Mouse (Mus musculus): ENCODE data around the gene Ndufc1.
"Not testable (repeated sequence)": the region's sequence is repeated elsewhere in the genome, so short reads cannot be mapped to it uniquely, and the experiment has no call there.

Gene Ndufc1

DNA sequence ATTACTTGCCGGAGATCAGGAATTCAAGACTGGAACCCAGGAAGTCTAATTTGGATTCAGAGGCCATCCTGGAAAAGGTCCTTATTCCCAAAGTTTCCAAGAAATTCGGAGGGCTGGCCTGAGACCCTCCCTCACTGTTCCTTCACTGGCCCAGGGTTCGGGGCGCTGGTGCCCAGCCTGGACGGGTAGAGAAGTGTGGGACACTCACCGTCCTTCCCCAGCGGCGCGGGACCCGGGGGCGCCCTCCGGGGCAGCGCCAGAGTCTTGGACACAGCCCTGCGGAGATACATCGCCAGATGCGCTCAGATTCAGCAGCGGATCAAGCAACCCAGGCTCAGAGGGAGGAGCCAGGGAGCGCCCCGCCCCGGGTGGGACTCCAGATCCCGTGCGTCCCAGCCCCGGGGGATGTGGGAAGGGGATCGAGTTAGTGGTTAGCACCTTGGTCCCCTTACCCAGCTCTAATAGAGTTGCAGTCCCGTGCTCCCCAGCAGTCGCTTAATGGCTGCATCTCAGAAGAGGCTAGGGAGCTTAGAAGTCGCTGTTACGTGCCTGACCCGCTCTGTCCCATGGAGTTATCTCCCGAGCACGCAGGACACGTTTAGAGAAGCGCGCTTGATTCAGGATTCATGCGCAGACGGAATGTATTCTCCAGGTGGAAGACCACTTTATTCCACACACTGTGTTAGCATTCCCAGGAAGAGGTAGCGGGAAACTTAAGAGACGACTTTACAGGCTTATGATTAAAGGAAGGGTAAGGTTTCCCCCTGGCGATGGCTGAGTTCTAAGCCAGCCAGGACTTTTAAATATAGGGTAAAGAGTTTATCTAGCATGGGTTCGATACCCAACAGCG lies 12.3 kb downstream of the Ndufc1 start, which contains the start of gene Mgarp:
Mgarp (minus strand) TSS at position 520 of the 850 bp plus-strand sequence.
- peak; percentile 91 for DNase-seq (ENCODE audit: low spot score)

DNA sequence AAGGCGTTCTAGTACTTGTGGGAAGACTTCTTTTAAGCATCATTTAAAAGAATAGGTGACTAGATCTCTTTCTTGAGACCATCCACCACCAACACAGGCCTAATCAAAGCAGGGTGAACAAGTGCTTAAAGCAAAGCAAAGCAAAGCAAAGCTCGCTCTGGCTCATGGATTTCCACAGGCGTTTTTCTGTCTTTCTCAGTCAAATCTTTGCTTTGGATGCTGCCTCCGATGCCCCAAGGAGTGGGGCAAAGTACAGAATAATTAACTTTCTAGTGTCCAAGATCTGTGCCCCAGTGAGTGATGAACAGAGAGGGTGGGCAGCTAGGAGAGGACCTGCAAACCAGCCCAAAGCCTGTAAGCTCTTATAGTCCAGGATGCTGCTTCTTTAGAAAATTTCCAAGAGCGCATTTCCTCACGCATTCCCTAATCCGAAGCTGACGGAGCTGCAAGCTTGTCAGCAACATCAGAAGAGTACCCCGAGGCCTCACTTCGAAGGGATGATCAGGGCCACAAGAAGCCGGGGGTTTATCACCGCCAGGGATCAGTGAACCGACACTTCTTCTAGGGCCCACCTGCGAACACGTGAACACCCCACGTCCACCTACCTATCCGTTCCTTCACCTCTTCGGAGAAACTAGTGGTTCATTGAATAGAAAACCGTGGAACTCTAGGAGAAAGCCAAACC lies 13.2 kb downstream of the Ndufc1 start:
- no peak for DNase-seq (ENCODE audit: low spot score)

DNA sequence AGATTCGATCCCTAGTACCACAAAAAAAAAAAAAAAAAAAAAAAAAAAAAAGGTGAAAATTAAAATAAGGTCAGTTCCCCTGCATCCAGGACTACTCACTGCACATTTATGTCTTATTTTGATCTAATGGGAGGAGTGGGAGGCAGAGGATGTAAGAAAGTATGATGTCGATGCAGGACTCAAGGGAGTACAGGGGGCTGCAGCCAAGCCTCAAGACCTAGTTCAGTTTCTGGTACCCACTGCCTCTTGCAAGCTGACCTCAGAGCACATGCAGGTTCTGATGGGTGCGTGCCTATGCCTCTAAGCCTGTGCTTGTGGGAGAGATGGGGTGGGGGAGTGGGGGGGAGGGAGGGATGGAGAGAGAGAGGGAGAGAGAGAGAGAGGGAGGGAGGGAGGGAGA lies 13.9 kb downstream of the Ndufc1 start:
- DNase-seq (ENCODE audit: low spot score): no peak

DNA sequence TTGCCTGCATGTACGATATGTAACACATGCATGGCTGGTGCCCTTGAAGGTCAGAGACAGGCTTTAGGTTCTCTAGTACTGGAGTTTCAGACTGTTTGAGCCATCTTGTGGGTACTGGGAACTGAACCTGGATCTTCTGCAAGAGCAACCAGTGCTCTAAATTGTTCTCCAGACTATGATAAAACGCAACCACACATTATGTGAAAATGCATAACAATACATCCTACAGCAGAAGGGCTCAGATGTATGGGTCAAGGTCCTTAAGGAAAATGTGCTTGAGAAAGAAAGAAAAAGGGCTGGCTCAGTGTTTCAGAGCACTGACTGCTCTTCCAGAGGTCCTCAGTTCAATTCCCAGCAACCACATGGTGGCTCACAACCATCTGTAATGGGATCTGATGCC lies 15.1 kb downstream of the Ndufc1 start:
- no peak for DNase-seq (ENCODE audit: low spot score)

DNA sequence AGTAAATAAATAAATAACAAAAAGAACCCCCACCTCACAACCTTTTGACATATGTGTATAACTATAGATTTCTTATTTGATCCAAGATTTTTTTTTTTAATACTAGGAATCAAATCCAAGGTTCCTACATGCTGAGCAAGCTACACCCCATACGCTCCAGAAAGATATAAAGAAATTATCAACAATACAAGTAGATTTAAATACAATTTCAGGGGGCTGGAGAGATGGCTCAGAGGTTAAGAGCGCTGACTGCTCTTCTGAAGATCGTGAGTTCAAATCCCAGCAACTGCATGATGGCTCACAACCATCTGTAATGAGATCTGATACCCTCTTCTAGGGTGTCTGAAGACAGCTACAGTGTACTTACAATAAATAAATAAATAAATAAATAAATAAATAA lies 15.8 kb downstream of the Ndufc1 start:
- not testable (repeated sequence) for DNase-seq (ENCODE audit: low spot score)

DNA sequence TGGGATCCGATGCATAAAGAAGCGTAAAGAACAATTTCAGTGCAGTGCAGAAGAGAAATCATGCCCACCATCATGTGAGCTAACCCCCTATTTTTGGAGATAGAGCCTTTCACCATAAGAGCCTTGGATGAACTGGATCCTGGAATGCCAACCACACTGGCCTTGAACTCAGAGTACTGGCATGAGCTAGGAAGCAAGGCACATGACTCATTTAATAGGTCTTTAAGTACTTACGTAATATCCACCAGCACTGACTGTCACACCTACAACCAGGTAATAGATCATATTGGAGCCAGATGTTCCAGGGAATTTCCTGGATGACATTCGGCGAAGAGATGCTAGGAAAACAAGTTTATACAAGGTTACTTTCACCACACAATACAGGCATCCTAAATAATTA lies 17.2 kb downstream of the Ndufc1 start:
- no peak for DNase-seq (ENCODE audit: low spot score)

DNA sequence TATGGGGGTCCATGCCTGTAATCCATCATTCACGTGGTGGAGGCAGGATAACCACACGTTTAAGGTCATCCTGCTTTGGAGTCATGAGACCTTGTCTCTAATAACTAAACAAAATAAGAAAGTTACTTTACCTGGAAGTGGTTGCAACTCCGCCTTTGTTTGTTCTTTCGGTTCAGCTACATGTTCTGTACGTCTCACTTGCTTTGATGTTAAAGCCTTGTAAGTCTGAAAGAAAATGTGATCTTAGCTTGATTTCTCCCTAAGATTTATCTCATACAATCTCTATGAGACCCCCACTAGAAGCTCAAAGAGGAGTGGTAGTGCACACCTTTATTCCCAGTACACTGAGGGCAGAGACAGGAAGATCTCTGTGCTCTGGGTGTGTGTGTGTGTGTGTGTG lies 17.7 kb downstream of the Ndufc1 start:
- no peak for DNase-seq (ENCODE audit: low spot score)

DNA sequence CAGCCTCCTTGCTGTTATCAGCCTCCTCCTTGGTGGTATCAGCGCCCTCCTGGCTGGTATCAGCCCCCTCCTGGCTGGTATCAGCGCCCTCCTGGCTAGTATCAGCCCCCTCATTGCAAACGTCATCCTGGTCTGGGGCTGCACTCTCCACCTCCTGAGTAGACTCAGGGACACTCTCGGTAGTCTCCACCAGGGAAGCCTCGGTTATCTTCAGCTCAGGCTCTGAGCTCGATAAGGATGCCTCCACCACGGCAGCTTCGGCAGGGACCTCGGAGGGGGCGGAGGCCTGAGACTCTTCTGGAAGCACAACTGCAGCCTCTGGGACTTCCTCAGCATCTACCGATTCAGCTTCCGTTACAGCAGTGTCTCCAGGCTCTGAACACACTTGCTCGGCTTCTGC lies 19.9 kb downstream of the Ndufc1 start:
- no peak for DNase-seq (ENCODE audit: low spot score)

DNA sequence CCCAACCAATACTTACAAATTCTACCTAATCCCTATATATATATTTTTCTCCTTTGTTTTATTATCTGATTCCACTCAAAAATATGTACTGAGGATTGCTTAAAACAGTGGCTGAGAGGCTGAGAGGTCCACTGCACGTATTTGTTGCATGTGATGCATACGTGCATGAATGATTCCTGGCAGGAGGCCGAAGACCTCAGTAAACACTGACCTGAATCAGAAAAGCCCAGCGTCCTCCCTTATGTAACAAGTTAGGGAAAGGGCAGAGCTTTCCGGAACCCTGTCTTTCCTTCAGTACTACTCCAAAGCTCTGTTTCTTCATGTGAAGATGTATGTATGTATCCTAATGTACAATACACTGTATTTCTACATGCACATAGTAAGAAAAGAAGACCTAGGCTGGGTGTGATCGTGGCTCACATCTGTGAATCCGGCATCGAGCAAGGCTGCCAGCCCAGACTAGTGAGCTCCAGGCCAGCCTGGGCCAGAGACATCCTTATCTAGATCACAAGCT lies 20.9 kb downstream of the Ndufc1 start:
- no peak for DNase-seq (ENCODE audit: low spot score)

DNA sequence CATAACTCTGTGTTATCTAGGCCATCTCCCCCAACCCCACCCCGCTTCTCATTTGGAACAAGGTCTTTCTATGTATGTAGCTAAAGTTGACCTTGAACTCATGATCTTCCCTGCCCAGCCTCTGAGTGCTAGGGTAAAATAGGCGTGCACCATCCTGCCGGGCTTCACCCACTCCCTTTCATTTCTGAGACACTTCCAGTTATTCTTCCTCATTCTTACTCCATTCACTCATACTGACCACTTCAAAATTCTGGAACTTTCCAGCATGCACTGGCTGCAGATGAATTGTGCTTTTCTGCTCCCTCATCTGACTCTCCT lies 21.7 kb downstream of the Ndufc1 start:
- no peak for DNase-seq (ENCODE audit: low spot score)

DNA sequence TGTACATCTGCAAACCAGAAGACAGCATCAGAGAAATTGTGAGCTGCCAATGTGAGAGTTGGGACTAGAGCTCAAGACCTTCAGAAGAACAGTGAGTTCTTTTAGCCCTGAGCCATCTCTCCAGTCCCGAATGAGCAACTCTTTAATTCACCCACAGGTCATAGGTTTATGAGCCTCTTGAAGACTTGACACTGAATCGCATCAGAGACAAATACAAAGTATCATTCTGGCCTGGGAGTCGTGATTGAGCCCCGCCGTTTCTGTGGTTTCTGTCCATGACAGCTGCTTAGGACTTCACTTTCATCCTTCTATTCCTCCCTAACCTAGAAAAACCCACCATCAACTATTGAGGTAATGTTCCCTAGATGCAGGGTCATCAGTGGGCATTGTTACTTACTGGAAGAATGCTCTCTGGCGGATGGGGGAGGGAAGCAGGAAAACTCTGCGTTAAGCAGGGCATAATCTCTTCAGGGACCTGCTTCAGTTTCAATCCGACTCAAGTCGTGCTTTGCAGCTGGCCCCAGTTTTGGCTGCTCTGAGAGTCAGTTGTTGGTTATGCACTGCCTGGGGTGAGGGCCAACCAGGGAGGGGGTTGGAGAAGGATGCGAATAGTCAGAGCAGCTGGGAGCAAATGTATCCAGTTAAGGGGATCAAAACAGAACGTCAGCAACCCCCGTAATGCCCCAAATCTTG lies 22.2 kb downstream of the Ndufc1 start:
- DNase-seq (ENCODE audit: low spot score): peak; percentile 67

DNA sequence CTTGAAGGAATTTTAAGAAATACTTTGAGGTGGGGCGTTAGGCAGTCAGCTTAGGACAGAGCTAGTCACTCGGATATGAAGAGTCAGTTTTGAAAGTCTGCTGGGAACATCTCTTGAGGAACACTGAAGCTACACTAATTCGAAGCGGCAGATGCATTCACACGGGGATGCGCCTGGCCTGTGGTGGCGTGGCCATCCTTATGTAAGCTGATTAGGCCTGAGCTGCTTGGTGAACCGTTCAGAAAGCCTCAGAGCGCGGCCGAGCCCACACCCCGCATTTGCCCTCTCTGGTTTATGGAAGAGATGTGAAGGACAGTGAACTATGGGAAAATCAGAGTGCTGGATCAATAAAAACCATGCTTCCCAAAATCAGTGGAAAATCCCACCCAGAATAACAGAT lies 25.4 kb downstream of the Ndufc1 start:
- DNase-seq (ENCODE audit: low spot score): no peak

DNA sequence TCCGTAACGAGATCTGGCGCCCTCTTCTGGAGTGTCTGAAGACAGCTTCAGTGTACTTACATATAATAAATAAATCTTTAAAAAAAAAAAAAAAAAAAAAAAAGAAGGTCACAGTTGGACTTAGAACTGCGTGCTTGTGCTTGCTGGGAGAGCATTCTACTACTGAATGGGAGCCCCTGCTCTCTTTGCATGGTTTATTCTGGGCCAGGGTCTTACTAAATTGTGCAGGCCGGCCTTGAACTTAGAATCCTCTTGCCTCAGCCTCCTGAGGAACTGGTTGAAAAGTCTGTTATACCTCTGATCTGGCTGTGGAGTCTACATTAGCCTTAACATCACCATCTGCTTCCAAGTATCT lies 28.2 kb downstream of the Ndufc1 start:
- no peak for DNase-seq (ENCODE audit: low spot score)

DNA sequence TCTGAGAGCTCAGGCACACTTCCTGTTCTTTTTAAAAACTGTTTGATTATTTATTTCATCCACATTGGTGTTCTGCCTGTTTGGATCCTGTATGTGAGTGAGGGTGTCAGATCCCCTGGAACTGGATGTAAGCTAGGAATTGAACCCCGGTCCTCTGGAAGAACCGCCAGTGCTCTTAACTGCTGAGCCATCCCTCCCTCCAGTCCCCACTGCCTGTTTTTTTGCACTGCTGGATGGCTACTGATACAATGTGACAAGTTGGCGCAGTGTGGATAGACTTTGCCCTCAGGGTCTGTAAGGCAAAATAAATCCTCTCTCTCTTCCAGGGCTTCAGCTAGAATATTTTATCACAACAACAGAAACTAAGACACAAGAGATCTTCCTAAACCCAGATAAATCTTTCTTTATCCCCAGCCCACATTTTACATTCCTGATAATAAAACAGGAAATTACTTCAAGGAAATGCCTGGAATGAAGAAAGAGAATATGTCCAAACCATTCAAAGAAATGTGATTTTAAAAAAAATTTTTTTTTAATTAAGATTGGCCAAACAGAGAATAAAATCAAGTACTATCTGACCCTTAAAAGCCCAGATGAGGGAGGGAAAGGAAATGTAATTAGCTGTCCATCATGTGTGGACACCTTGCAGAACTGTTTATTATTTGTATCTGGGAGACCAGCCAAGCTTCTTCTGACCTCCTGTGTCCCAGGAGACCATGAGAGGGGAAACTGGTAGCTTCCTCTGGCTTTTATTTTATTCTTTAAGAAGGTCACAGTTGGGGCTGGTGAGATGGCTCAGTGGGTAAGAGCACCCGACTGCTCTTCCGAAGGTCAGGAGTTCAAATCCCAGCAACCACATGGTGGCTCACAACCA lies 28.8 kb downstream of the Ndufc1 start:
- DNase-seq (ENCODE audit: low spot score): no peak

DNA sequence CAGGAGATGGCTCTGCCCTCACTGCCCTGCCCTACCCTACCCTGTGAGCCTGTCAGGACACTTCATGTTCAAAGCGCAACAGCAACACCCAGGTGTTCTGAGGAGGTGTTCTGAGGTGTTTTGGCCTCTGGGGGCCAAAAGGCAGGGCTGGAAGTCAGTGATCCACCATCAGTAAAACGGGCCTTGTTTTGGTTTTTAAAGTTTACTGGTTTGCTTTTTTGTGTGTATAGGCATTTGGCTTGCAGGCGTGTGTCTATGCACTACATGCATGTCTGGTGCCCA lies 30.2 kb downstream of the Ndufc1 start:
- no peak for DNase-seq (ENCODE audit: low spot score)

DNA sequence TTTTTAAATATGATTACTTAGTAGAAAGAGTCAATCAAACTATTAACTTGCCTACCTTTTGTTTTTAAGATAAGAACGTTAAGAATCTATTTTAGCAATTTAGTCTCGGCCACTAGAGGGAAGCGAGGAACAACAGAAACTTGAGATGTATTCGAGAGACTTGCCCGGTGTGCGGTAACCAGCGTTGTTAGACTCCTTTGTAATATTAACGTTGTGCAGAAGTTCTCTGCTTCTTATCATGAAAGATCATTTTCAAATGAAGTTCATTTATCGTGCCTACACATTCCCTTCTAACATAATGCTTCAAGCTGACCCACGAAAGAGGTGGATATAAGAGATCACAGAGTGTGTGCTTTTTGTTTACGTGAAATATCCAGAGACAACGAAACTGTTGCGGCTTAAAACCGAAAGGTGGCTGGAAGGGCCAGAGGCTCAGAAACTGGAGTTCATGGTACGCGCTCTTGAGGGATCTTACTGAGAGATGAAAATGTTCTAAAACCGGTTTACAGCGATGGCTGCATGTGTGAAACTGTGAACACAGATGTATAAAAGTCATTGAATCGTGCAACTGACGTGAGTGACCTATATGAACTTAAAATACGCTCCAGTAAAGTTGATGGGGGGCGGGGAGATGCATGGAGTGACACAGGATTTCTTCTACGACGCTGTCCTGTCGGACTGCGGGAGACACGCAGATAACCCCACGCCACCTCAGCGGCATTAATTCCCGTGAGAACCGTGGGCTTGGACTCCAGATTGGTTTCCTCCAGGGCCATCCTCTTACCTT lies 30.7 kb downstream of the Ndufc1 start:
- no peak for DNase-seq (ENCODE audit: low spot score)

DNA sequence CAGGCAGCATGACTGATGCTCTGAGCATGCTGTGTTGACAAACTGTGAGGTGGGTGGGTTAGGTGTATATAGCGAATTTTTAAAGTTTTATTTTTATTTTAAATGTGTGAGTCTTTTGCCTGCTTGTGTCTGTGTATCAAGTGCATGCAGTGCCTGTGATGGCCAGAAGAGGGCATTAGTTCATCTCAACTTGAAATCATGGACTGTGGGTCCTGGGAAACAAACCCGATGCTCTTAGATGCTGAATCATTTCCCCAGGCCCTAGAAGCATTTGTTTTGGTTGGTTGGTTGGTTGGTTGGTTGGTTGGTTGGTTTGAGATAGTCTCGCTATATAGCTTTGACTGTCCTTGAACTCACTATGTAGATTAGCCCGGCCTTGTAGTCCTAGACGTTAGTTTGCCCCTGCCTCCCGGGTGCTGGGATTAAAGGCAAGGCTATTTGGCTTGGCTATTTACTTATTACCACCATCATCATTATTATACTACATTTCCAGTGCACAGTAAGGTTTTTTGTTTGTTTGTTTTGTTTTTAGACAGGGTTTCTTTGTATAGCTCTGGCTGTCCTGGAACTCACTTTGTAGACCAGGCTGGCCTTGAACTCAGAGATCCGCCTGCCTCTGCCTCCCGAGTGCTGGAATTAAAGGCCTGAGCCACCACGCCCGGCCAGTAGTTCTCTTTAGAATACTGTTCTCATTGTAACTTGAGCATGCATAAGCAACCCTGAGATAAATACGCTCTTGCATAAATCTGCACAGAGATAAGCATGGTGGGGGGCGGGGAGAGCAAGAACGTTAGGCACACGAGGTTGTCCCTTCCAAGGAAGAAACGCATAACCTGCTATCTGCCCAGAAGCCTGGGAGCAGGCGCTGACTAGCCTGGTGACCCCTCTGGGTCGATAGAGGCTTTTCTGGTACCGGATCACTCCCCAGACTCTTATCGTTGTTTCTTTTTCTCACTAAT lies 33.2 kb downstream of the Ndufc1 start:
- DNase-seq (ENCODE audit: low spot score): peak; percentile 79

DNA sequence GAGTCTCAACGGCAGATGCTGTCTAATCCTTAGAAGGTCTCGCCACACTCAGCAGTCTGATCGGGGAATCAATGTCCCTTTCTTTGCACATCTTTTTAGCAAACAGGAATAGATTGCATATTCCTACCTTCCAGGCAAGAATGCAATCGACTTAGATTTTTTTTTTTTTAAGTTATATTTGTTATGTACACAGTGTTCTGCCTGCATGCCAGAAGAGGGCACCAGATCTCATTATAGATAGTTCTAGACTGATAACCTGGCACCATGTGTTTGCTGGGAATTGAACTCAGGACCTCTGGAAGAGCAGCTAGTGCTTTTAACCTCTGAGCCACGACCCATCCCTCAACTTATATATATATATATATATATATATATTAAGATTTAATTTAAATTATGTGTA lies 35.2 kb downstream of the Ndufc1 start:
- no peak for DNase-seq (ENCODE audit: low spot score)

DNA sequence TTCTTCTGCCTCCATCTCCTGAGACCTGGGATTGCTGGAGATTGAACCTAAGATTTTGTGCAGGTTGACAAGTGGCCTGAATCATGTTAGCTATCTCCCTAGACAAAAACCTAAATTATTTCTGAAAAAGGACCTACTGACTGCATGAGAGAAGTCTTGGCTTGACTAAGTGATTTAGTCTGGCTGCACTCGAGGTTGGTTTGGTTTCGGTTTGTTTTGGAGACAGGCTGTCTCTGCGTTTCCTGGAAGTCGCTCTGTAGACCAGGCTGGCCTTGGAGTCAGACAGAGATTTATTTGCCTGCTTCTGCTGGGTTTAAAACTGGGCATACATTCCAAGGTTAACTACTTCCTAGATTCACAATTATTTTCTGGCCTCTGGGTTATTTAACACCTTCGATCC lies 35.9 kb downstream of the Ndufc1 start:
- no peak for DNase-seq (ENCODE audit: low spot score)

DNA sequence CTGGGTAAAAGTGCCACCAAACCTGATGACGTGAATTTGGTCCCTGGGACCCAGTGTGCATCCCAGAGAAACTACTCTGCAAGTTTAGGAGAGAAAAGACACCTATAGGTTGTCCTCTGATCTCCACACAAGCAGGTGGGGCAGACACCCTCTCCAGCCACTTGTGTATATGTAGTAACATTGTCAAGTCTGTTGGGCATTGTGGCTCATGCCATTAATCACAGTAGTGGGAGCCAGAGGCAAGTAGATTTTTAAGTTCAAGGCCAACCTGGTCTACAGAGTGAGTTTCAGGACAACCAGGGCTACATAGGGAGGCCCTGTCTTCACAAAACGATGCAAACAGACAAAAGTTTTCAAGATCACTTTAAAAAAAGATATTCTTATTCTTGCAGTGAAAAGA lies 37.0 kb downstream of the Ndufc1 start:
- no peak for DNase-seq (ENCODE audit: low spot score)
